Mouse (Mus musculus) erythroblast, embryonic 14.5 days (primary cell): ENCODE results near the gene Lrrc52. TPM values are rescaled to one million over a fixed set of nuclear protein-coding genes. Genes with fewer than 3 reads are reported as not detected.

Source experiments
- H3K27me3 ChIP-seq: 2 replicates; pipeline ENCODE4 v1.6.1; 2012; ENCODE audit warnings: inconsistent platforms; ENCODE audit not compliant: control insufficient read depth
- H3K36me3 ChIP-seq: 2 replicates; pipeline ENCODE4 v1.6.1; 2012; ENCODE audit warnings: mild to moderate bottlenecking, inconsistent platforms; ENCODE audit not compliant: control insufficient read depth
- H3K4me1 ChIP-seq: 2 replicates; pipeline ENCODE4 v1.6.1; 2012; ENCODE audit warnings: inconsistent platforms; ENCODE audit not compliant: control insufficient read depth
- H3K4me3 ChIP-seq: replicated peaks from 2 replicates; pipeline ENCODE3; 2012; ENCODE audit warnings: moderate library complexity, mild to moderate bottlenecking, inconsistent platforms
- H3K9me3 ChIP-seq: 2 replicates; pipeline ENCODE4 v1.6.1; 2012; ENCODE audit warnings: low read length, inconsistent platforms, mixed read lengths; ENCODE audit not compliant: control insufficient read depth
- GATA1 ChIP-seq: IDR thresholded peaks from 2 replicates; pipeline ENCODE4 v1.6.1; 2012; ENCODE audit warnings: low read length, inconsistent platforms, mixed read lengths
- TAL1 ChIP-seq: IDR thresholded peaks from 3 replicates; pipeline ENCODE4 v1.6.1; 2012; ENCODE audit warnings: low read length, inconsistent platforms, mixed read lengths
- polyA plus RNA-seq: library from polyadenylated mRNA; stranded (reverse); fragments of >175 nt; gene quantifications from 2 replicates; pipeline ENCODE4 v1.2.3, GENCODE M21; 2012

The Lrrc52 gene
- polyA plus RNA-seq, 1 experiment, result not detected

DNA sequence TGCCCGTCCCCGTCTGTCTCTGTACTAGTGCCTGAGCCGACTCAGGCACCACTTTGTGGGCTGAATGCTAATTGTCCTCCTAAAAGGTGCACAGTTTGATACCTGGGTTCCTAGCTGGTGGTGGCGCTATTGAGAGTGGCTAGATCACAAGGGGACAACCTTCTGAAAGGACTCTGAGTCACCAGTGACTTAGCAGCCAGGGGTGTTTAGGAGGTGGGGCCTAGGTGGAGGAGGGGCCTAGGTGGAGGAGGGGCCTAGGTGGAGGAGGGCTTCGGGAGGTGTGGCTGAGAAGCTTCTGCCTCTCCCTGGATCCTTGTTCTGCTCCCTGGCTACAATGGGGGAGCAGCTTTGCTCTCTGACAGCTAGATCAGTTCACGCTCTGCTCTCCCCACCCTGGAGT lies 20.1 kb downstream of the Lrrc52 start:
- H3K4me1 ChIP-seq, result peaks cover 37% of the 10 kb centered on the region
- peaks cover 10% of the 10 kb centered on the region; the same call in 1 of the 2 replicates for H3K9me3 ChIP-seq
- TF ChIP-seq GATA1 (no peak), TAL1 (no peak)
- H3K36me3 ChIP-seq, result no peaks in the 10 kb centered on the region; the same call in 1 of the 2 replicates
- H3K27me3 ChIP-seq, result no peaks in the 10 kb centered on the region
- no peak overlapping the region for H3K4me3 ChIP-seq

- Histone ChIP-seq H3K4me3 (no peak overlapping the region), H3K9me3 (peaks cover 10% of the 10 kb centered on the region; the same call in 1 of the 2 replicates), H3K36me3 (no peaks in the 10 kb centered on the region; the same call in 1 of the 2 replicates), H3K4me1 (peaks cover 37% of the 10 kb centered on the region), H3K27me3 (no peaks in the 10 kb centered on the region)
- TF ChIP-seq GATA1 (peak; percentile 50), TAL1 (peak; percentile 52)
These were observed 21.4 kb downstream of the Lrrc52 start for GRCm38 (mm10) chr1:167445167-167445566.

DNA sequence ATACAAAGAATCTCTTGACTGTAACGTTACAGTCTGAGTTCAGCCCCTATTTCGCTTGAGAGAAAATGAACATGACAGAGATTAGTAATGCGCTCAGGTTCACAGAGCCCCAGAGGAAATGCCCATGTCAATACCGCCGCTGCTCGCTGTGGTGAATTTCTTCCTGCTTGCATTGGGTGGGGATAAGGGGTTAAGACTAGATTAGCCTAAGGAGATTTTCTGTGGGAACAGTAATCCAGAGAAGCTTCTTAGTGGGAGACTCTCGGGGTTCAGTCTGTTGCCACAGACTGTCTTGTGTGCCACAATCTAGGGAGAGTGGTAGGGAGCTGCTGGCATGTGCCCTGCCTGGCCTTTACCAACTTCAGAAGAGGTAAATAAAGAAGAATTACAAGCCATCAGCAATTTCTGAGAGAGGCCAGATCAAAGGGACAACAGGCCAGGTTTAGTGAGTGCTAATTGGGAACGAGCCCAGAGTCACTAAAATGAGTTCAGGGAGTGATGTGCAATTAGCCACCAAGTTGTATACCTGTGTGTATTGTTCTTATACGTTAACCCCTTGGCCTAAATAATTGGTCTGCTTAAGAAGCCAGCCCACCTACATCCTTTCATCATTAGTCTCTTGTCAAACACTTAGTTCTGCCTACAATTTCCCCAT lies 28.2 kb downstream of the Lrrc52 start:
- TF ChIP-seq GATA1 (no peak), TAL1 (no peak)
- Histone ChIP-seq H3K9me3 (no peaks in the 10 kb centered on the region), H3K4me3 (no peak overlapping the region), H3K4me1 (peaks cover 11% of the 10 kb centered on the region), H3K27me3 (peaks cover 26% of the 10 kb centered on the region), H3K36me3 (no peaks in the 10 kb centered on the region)

- peaks cover 27% of the 10 kb centered on the region for H3K27me3 ChIP-seq
- no peaks in the 10 kb centered on the region for H3K36me3 ChIP-seq
- no peaks in the 10 kb centered on the region for H3K9me3 ChIP-seq
- peaks cover 4% of the 10 kb centered on the region for H3K4me1 ChIP-seq
- TF ChIP-seq TAL1, result no peak
- TF ChIP-seq GATA1, result no peak
- H3K4me3 ChIP-seq, result no peak overlapping the region
These were observed 29.5 kb downstream of the Lrrc52 start for GRCm38 (mm10) chr1:167437091-167437490.

- Histone ChIP-seq H3K4me1 (peaks cover 4% of the 10 kb centered on the region), H3K9me3 (no peaks in the 10 kb centered on the region), H3K4me3 (no peak overlapping the region), H3K36me3 (no peaks in the 10 kb centered on the region), H3K27me3 (peaks cover 30% of the 10 kb centered on the region)
- no peak for TF ChIP-seq TAL1
- TF ChIP-seq GATA1, result no peak
These were observed 30.2 kb downstream of the Lrrc52 start for GRCm38 (mm10) chr1:167436186-167436975.

DNA sequence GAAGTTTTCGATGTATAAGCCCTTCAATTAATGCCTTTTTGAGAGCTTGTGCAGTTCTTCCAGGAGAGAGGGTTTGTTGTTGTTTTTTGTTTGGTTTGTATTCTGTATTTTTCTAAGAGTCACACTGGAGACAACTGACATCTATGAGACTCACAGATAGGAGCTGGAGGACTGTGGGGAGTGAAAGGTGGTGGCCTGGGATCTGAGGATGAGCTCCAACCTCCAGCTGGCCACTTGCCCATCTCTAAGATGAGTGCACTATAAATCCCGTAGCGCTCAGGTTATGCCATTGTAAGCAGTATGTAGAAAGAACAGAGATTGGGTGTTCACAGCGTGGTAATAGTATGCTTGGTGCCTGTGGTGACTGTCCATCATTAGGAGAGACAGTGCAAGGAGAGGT lies 31.6 kb downstream of the Lrrc52 start:
- Histone ChIP-seq H3K9me3 (no peaks in the 10 kb centered on the region), H3K36me3 (no peaks in the 10 kb centered on the region), H3K4me3 (no peak overlapping the region), H3K4me1 (peaks cover 4% of the 10 kb centered on the region), H3K27me3 (peaks cover 34% of the 10 kb centered on the region)
- TF ChIP-seq TAL1, result no peak
- no peak for TF ChIP-seq GATA1

GRCm38 (mm10) chr1:167430976-167431676 lies 35.5 kb downstream of the Lrrc52 start:
- Histone ChIP-seq H3K9me3 (no peaks in the 10 kb centered on the region), H3K27me3 (peaks cover 20% of the 10 kb centered on the region), H3K4me3 (no peak overlapping the region), H3K4me1 (no peaks in the 10 kb centered on the region), H3K36me3 (no peaks in the 10 kb centered on the region)
- TF ChIP-seq TAL1 (no peak), GATA1 (no peak)

DNA sequence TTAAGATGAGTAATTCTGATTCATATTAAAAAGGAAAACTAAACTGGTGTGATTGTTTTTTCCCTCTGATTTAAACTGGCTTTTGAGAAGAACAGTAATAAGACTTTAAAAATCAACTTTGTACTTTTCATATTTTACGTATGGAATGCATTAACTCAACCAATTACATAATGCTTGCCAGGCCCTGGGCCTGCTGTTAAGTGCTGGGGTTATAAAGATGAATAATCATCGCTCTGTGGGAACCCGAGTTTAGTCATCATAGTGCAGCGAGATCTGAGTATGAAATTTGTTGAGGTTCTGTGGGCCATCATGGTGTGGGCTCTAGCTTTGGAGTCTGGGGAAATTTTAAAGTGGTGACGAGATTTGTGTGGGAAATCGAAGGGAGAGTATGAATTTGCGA lies 39.9 kb downstream of the Lrrc52 start:
- H3K4me1 ChIP-seq, result peaks cover 3% of the 10 kb centered on the region; the same call in 1 of the 2 replicates
- no peak overlapping the region for H3K4me3 ChIP-seq
- no peaks in the 10 kb centered on the region for H3K9me3 ChIP-seq
- no peaks in the 10 kb centered on the region for H3K36me3 ChIP-seq
- no peak for TF ChIP-seq GATA1
- TF ChIP-seq TAL1, result no peak
- peaks cover 20% of the 10 kb centered on the region for H3K27me3 ChIP-seq

- no peaks in the 10 kb centered on the region for H3K36me3 ChIP-seq
- TF ChIP-seq TAL1, result no peak
- TF ChIP-seq GATA1, result no peak
- H3K4me3 ChIP-seq, result no peak overlapping the region
- peaks cover 3% of the 10 kb centered on the region; the same call in 1 of the 2 replicates for H3K4me1 ChIP-seq
- peaks cover 16% of the 10 kb centered on the region for H3K27me3 ChIP-seq
- no peaks in the 10 kb centered on the region for H3K9me3 ChIP-seq
These were observed 41.0 kb downstream of the Lrrc52 start for GRCm38 (mm10) chr1:167425572-167425971.
